Mouse (Mus musculus): ENCODE results near the gene Lemd1.

DNA sequence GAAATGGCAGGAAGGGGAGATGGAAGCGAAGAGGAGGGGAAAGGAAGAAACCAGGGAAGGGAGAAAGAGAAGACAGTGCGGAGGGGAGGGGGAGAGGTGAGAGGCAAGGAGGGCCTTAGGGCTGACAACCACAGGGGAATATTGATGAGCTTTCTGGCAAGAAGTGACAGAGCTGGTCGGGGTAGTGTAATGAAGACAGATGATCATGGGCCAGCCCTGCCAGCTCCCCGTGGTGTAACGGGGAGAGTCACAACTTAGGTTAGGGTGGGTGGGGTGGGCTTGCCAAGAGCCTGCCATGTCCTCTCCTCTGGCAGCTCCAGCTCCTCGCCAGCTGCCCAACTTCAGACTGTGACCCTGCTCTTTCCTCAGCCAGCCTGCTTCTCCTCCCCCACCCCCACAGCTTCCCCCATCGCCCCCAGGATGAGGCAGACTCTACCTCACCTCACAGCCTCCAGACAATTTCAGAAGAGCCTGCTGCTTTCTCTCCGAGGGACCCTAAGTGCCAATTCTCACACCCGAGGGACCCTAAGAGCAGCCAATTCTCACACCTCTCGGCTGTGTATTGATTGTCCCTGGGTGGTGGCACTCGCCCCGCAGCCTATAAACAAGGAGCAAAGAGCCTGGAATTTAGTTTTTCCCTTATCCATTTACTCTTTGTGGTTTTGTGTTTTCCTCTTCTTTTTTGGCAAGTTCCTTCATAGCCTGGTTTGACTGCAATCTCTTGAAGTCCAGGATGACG, 26.3 kb upstream of the Lemd1 start:
- TF ChIP-seq CTCF (IDR thresholded peaks at IDR 0.05; ENCODE audit: low read depth, low read length) (no peak), POLR2A (IDR thresholded peaks at IDR 0.05; ENCODE audit: extremely low read depth, insufficient read depth, low read length) (no peak)
